Mouse (Mus musculus) inflammation-experienced regulatory T-cells, adult 6 months (primary cell): ENCODE measurements around the gene Ms4a6d. TPM values are rescaled to one million over a fixed set of nuclear protein-coding genes. Genes with fewer than 3 reads are reported as not detected.

ENCODE experiments used
- ATAC-seq: one replicate; pipeline ENCODE4 v1.8.0; 2017
- polyA plus RNA-seq, 3 experiments: library from polyadenylated mRNA; unstranded; fragments of 100-300 nt; shearing (Covaris generic); gene quantifications; one replicate each; pipeline ENCODE4 v1.2.1; 2017

Ms4a6d gene
- polyA plus RNA-seq, 3 experiments from 2014 or later, result 17.3 to 36.2 (median 20.1) TPM

GRCm38 (mm10) chr19:11547911-11548310 lies 56.7 kb downstream of the Ms4a6d start:
- ATAC-seq, result no peak

GRCm38 (mm10) chr19:11544383-11544782 lies 60.3 kb downstream of the Ms4a6d start:
- ATAC-seq, result peak; percentile 51

GRCm38 (mm10) chr19:11540166-11540821 lies 64.4 kb downstream of the Ms4a6d start:
- peak; percentile 95 for ATAC-seq

GRCm38 (mm10) chr19:11537336-11537735 lies 67.3 kb downstream of the Ms4a6d start:
- ATAC-seq, result no peak

Other genes starting within 250 kb of the Ms4a6d start
- 1 to 10 TPM in 2 of 3 experiments, not detected in 1; 1.2 to 3.9 TPM for gene Ms4a4a, start 229.3 kb downstream of the Ms4a6d start, polyA plus RNA-seq
- gene Ms4a4c, start 200.1 kb downstream of the Ms4a6d start, polyA plus RNA-seq, result 10 to 100 TPM; 37.0 to 78.1 (median 53.9) TPM
- gene Ms4a4b, start 161.3 kb downstream of the Ms4a6d start, polyA plus RNA-seq, result 1,000 to 10,000 TPM; 2,395 to 2,899 (median 2,705) TPM
- gene Ms4a6c, start 135.5 kb downstream of the Ms4a6d start, polyA plus RNA-seq, result 10 to 100 TPM; 17.0 to 36.7 (median 21.0) TPM
- 100 to 1,000 TPM; 382 to 635 (median 544) TPM for gene Gm8369, start 118.9 kb downstream of the Ms4a6d start, polyA plus RNA-seq
- 1,000 to 10,000 TPM; 1,170 to 1,320 (median 1,200) TPM for gene Ms4a6b, start 88.3 kb downstream of the Ms4a6d start, polyA plus RNA-seq
- 1 to 10 TPM; 2.1 to 5.3 (median 3.7) TPM for gene Ms4a4d, start 68.0 kb downstream of the Ms4a6d start, polyA plus RNA-seq
- gene Ms4a2, start 18.9 kb upstream of the Ms4a6d start, polyA plus RNA-seq, result under 1 TPM in 1 of 3 experiments, not detected in 2; 0.26 TPM
- gene Ms4a3, start 36.0 kb upstream of the Ms4a6d start, polyA plus RNA-seq, result not detected
- not detected for gene Oosp2, start 55.7 kb upstream of the Ms4a6d start, polyA plus RNA-seq
- not detected for gene Oosp1, start 86.3 kb upstream of the Ms4a6d start, polyA plus RNA-seq
- not detected for gene Oosp3, start 92.2 kb upstream of the Ms4a6d start, polyA plus RNA-seq
- not detected for gene Gif, start 142.7 kb upstream of the Ms4a6d start, polyA plus RNA-seq
- 10 to 100 TPM; 34.9 to 46.7 (median 44.9) TPM for gene Mrpl16, start 165.5 kb upstream of the Ms4a6d start, polyA plus RNA-seq
- gene Stx3, start 214.6 kb upstream of the Ms4a6d start, polyA plus RNA-seq, result 1 to 10 TPM; 2.1 to 3.3 (median 3.2) TPM
- not detected for gene Olfr1417, start 234.4 kb upstream of the Ms4a6d start, polyA plus RNA-seq